Mouse (Mus musculus) adrenal gland, adult (tissue): ENCODE results near the gene Kif24.
A peak's percentile ranks its signal among the peaks of the same experiment; 100 is the strongest.
"Not testable (repeated sequence)": the region's sequence is repeated elsewhere in the genome, so short reads cannot be mapped to it uniquely, and the experiment has no call there.

Experiments
- DNase-seq, 2 experiments: peaks; one replicate each; pipeline ENCODE4 v3.0.0; 2022 to 2023; ENCODE audit warnings: low spot score in 1 of 2; ENCODE audit not compliant: inconsistent age in 2 of 2

Gene Kif24

DNA sequence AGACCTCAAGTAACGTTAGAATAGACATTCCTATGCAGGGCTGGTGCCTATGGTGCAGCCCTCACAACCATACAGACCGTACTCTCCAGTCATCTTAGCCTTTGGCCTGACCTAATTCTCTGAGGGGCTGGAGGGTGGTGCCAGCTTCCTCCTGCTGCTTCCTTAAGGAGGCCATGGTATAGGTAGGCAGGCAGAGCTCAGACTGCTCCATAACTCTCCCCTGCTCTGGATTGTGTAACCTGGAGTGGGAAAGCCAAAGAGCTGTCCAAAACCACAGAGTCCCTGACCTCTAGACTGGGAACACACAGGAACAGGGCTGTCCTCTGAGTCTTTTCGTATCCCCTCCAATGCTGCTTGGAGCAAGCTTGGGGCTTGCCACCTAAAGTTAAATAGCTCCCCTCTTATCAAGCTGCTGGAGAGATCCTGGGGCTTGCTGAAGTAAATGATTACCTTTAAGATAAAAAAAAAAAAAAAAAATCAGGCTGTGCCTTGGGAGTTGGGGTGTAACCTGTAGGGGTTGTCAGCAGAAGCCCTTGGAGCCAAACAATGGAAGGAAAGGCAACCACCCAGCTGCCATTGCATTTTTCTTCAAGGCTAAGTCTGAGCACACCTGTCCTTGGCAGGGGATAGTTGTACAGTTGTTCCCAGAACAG, 28.9 kb upstream of the Kif24 start:
- peak; percentile 66 to 81 for DNase-seq

DNA sequence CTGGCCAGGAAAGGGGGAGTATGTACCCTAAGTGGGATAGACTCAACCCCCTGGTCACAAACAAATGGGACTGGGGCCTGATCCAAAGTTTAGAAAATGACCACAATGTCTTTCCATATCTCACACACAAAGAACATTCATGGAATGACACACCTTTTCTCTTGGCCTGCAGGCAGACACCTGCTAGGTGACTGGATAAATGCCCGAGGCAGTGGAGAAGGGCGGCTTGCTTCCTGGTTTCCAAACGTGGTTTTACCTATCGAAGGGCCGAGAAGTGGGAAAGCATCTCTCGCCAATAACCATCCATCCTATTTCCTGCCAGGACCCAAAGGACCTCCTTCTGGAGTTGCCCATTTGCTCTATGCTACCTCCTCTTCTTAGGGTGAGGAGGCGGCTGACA, 28.3 kb upstream of the Kif24 start:
- DNase-seq: no peak

- DNase-seq: peak; percentile 35 to 69
Measured at GRCm38 (mm10) chr4:41481601-41482017, 16.9 kb upstream of the Kif24 start.

GRCm38 (mm10) chr4:41480254-41480653, 15.6 kb upstream of the Kif24 start:
- DNase-seq: peak in 1 of 2 experiments; percentile 72

DNA sequence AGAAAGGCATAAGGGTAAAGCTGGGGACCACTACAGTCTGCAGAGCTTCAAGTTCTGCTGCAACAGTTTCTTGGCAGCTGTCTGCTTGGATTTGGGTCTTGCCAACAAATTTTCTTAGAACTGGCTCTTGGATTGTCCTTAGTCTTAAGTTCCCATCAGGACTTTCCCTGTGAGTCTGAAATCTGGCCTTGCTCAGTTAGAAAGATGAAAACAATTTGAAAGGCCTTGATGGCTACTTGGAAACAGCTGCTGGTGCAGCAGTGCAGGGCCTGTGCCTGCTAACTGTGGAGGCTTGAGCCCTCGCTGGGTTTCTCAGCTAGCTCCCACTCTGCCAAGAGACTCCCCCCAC, 14.7 kb upstream of the Kif24 start:
- DNase-seq: peak in 1 of 2 experiments; percentile 66

GRCm38 (mm10) chr4:41478751-41479455, 14.2 kb upstream of the Kif24 start:
- no peak for DNase-seq

- DNase-seq: no peak
Measured at GRCm38 (mm10) chr4:41477648-41478160, 13.0 kb upstream of the Kif24 start.

- DNase-seq: no peak
Measured at GRCm38 (mm10) chr4:41471384-41471689, 6.7 kb upstream of the Kif24 start.

GRCm38 (mm10) chr4:41470684-41471383, 6.1 kb upstream of the Kif24 start:
- no peak for DNase-seq

DNA sequence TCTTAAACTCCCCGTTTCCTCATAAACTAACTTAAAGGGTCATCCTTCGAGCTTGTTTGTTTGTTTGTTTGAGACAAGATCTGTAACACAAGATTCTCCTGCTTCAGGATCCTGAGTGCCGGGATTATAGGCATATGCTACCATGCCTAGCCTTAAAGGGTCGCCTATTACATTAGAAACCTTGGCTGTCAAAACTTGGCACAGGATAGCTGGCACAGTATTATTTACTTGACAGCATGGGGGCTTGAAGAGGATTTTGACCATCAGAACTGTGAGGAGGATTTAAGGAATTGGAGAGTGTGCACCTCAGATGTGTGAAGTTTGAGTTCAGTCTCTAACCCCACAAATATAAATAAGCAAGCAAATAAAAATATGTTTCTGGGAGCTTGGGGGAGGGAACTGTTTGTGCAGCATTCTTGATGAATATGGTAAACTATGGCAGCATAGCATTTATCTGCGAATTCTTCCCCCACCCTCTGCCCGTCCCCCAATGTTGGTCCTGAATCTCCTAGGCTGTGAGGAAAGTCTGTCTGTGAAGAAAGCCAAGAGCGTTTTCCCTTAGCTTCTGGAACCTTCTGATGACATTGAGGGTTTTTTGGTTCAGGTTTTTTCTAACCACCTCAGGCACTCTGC, 5.5 kb upstream of the Kif24 start:
- DNase-seq: no peak

GRCm38 (mm10) chr4:41469199-41469598, 4.5 kb upstream of the Kif24 start:
- no peak for DNase-seq

- DNase-seq: peak; percentile 61 to 89
Measured at GRCm38 (mm10) chr4:41468396-41469080, 3.9 kb upstream of the Kif24 start.

DNA sequence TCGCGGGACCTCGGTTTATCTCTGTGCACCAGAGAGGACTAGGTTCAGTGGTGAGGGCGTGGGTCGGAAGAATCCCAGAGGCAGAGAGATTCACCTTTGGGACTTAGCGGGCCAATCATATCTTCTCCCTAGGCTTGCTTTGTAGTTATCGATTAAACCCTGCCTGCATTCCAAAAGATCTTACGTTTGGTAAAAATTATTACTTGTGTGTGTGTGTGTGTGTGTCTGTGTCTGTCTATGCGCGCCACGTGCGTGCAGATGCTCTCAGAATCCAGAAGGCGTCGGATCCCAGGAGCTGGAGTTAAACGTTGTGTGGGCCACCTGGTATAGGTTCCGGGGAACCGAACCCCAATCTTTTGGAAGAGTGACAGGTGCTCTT, 589 bp upstream of the Kif24 start:
- no peak for DNase-seq

GRCm38 (mm10) chr4:41463051-41463738, 1.5 kb downstream of the Kif24 start:
- DNase-seq: not testable (repeated sequence)

- DNase-seq: no peak
Measured at GRCm38 (mm10) chr4:41460690-41461089, 4.0 kb downstream of the Kif24 start.

GRCm38 (mm10) chr4:41447595-41447994, 17.1 kb downstream of the Kif24 start:
- DNase-seq: no peak

DNA sequence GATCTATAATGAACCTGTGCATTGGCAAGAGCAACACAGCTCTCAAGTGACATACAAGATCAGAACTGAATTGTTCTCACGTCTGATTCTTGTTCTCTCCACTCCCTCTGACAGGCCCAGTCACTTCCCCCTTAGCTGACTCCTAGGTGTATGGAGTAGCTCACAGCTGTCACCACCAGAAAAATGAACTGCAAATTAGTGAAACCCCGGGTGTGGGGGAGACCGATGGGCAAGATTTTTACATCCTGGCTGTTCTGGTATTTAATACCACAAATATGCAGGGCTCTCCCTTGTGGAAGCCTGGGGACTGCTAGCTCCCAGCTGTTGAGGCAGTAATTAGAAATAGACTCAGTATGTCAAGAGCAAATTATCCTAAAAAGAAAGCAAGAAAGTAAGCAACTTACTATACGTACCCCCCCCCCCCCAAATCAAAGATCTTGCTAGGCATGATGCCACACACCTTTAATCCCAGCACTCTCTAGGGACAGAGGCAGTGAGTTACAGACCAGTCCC, 21.8 kb downstream of the Kif24 start:
- no peak for DNase-seq

DNA sequence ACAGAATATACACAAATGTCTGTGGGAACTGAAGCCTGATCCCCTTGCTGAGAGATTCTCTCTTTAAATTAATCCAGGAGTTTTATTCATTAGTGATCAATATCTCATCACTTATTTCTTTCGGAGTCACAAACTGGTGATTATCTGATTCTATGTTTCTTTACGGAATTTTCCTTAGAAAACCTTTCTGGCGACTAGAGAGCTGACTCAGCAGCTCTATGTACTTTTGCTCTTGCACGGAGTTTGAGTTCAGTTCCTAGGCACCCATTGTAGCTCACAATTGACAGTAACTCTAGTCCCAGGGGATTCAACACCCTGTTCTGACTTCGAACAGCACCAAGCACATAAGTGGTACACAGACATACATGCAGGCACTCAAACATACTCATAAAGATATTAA, 25.8 kb downstream of the Kif24 start:
- no peak for DNase-seq

DNA sequence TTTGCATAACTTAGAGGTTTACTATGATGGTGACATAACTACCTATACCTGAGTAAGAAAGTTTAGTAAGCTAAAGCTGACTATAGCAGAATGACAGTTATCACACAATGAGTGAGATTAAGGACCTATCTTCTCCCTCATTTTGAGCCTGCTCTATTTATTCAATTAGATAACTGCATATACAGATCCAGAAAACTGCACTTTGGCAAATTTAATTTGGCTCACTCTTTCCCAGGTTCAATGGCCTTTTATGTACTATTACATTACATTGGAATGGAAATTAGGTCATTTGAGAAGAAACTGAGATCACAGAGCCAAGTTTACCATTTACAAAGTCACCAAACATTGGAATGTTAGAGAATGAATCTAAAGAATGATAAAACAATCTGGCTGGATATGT, 47.7 kb downstream of the Kif24 start:
- DNase-seq: no peak

DNA sequence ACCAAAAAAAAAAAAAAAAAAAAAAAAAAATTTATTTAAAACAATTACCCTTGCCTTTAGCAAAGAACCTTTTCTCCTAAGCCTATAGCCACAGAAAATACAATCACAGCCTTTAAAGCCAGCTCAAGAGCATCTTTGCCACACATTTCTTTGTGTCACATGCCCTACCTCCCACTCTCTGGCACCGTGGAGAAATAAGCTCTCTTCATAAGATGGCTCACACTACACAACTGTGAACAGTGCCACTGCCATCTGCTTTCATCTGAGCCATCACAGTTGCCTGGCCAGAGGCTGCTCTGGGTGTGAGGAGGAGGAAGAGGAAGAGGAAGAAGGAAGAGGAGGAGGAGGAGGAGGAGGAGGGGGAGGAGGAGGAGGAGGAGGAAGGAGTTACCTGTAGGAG, 55.3 kb downstream of the Kif24 start:
- no peak for DNase-seq
